Mouse (Mus musculus): ENCODE measurements around the gene Zfp207. TPM values are rescaled to one million over a fixed set of nuclear protein-coding genes. Genes with fewer than 3 reads are reported as not detected.
"Not testable (repeated sequence)": the region's sequence is repeated elsewhere in the genome, so short reads cannot be mapped to it uniquely, and the experiment has no call there.

The Zfp207 gene
- polyA plus RNA-seq, 1 experiment from 2014 or later = 211 TPM

DNA sequence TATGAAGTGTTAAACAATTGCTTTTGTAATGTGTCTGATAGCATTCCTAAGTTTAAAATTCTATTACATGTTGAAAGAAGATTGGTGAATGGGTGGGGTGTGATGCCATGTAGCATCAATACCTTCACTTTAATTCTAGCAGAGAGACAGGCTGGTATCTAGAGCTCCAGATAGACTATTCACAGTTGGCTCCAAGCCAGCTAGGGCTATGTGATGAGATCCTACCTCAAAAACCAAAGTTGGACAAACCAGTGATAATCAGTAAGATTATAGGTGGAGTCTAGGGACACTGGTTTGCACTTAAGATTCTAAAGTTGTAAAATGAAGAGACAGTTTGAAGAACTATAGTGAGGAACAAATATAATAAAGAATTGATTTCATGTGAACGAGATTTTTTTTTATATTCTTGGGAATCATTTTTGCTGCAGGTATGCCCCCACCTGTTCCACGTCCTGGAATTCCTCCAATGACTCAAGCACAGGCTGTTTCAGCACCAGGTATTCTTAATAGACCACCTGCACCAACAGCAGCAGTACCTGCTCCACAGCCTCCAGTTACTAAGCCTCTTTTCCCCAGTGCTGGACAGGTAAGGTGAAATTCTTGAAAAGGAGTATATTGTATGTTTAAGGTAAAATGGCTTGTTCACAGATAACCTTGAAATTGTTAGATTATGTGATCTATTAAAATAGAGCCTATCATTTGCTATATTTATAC lies 8.5 kb downstream of the Zfp207 start:
- H3K4me2 ChIP-seq (ENCODE audit: low read depth, low read length) = no peak overlapping the region
- 92% methylated on average over 2 of the region's 2 CpGs for WGBS

DNA sequence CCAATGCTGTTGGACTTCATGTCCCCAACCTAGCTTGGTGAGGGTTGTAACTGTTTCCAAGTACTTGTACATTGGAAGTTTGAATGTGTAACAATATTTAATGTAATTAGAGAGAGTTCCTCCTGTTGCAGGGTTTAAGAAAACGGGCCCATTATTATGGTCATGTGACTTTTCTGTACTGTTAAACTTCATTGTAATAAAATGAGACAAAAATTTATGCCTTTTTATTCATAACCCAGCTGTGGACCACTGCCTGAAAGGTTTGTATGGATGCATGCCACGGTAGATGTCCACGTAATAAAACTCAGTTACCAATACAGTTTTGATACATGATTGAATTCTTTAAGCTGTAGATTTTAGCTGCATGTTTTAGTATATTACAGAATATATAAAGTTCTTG lies 12.9 kb downstream of the Zfp207 start:
- Histone ChIP-seq H3K4me1 (ENCODE audit: control insufficient read depth, insufficient read depth, low read length) (no peaks in the 10 kb centered on the region), H3K9ac (replicated peaks; ENCODE audit: low read depth, low read length) (no peak overlapping the region), H3K36me3 (ENCODE audit: control insufficient read depth, insufficient read depth, low read length) (peaks cover 63% of the 10 kb centered on the region), H3K27ac (ENCODE audit: low read depth, low read length) (no peak overlapping the region), H3K4me2 (ENCODE audit: low read depth, low read length) (no peak overlapping the region), H3K9me3 (ENCODE audit: control insufficient read depth, low read length) (no peaks in the 10 kb centered on the region), H3K4me3 (ENCODE audit: low read depth, low read length) (no peak overlapping the region), H3K27me3 (ENCODE audit: control insufficient read depth, insufficient read depth, low read length) (no peaks in the 10 kb centered on the region)
- no peak for ATAC-seq (ENCODE audit: low read depth)
- whole genome bisulfite sequencing = 92% methylated on average over 3 of the region's 3 CpGs

More for the DNA sequence above, 8.5 kb downstream of the Zfp207 start:
- H3K9ac ChIP-seq (replicated peaks; ENCODE audit: low read depth, low read length) = no peak overlapping the region
- no peak for ATAC-seq (ENCODE audit: low read depth)
- no peaks in the 10 kb centered on the region for H3K27me3 ChIP-seq (ENCODE audit: control insufficient read depth, insufficient read depth, low read length)
- no peaks in the 10 kb centered on the region for H3K9me3 ChIP-seq (ENCODE audit: control insufficient read depth, low read length)
- peaks cover 3% of the 10 kb centered on the region; the same call in 1 of the 2 replicates for H3K4me1 ChIP-seq (ENCODE audit: control insufficient read depth, insufficient read depth, low read length)
- no peak overlapping the region for H3K4me3 ChIP-seq (ENCODE audit: low read depth, low read length)
- H3K36me3 ChIP-seq (ENCODE audit: control insufficient read depth, insufficient read depth, low read length) = peaks cover 60% of the 10 kb centered on the region
- no peak overlapping the region for H3K27ac ChIP-seq (ENCODE audit: low read depth, low read length)

DNA sequence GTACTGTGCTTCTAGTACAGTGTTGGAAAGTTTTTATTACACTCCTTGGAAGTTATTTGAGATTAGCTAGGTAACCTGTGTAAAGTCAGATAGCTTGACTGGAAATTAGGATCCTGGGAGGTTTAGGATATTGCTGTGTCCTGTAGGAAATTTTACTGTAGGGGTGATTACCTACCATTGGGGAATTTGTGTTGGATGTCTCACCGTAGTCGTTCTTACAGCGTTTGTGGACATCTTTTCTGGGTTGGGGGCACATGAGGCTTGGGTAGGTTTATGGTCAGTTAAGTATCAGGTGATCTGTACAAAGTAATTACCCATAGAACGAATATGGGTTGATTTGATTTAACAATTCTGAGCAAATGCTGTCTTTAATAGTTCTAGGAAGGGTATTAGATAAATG lies 13.5 kb downstream of the Zfp207 start:
- ATAC-seq (ENCODE audit: low read depth) = no peak
- no peaks in the 10 kb centered on the region for H3K27me3 ChIP-seq (ENCODE audit: control insufficient read depth, insufficient read depth, low read length)
- H3K27ac ChIP-seq (ENCODE audit: low read depth, low read length) = no peak overlapping the region
- no peak overlapping the region for H3K4me2 ChIP-seq (ENCODE audit: low read depth, low read length)
- peaks cover 63% of the 10 kb centered on the region for H3K36me3 ChIP-seq (ENCODE audit: control insufficient read depth, insufficient read depth, low read length)
- H3K4me3 ChIP-seq (ENCODE audit: low read depth, low read length) = no peak overlapping the region
- H3K4me1 ChIP-seq (ENCODE audit: control insufficient read depth, insufficient read depth, low read length) = no peaks in the 10 kb centered on the region
- no peak overlapping the region for H3K9ac ChIP-seq (replicated peaks; ENCODE audit: low read depth, low read length)
- H3K9me3 ChIP-seq (ENCODE audit: control insufficient read depth, low read length) = no peaks in the 10 kb centered on the region
- 88% methylated on average over 4 of the region's 4 CpGs for WGBS

DNA sequence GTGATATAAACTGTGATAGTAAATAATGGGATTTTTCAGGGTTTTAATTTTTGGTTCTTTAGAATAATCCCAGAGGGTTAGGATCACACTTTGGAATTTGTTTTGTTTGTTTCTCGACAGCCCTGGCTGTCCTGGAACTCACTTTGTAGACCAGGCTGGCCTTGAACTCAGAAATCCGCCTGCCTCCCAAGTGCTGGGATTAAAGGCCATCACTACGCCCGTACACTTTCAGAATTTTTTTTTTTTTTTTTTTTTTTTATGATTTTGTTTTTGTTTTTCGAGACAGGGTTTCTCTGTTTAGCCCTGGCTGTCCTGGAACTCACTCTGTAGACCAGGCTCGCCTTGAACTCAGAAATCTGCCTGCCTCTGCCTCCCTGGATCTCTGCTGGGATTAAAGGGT lies 24.8 kb downstream of the Zfp207 start:
- ATAC-seq (ENCODE audit: low read depth); H3K9me3 ChIP-seq (ENCODE audit: control insufficient read depth, low read length); H3K4me3 ChIP-seq (ENCODE audit: low read depth, low read length); H3K4me1 ChIP-seq (ENCODE audit: control insufficient read depth, insufficient read depth, low read length); H3K27me3 ChIP-seq (ENCODE audit: control insufficient read depth, insufficient read depth, low read length); H3K4me2 ChIP-seq (ENCODE audit: low read depth, low read length); H3K9ac ChIP-seq (replicated peaks; ENCODE audit: low read depth, low read length); H3K27ac ChIP-seq (ENCODE audit: low read depth, low read length): not testable (repeated sequence)
- peaks cover 38% of the 10 kb centered on the region for H3K36me3 ChIP-seq (ENCODE audit: control insufficient read depth, insufficient read depth, low read length)
- 97% methylated on average over 6 of the region's 6 CpGs for WGBS

DNA sequence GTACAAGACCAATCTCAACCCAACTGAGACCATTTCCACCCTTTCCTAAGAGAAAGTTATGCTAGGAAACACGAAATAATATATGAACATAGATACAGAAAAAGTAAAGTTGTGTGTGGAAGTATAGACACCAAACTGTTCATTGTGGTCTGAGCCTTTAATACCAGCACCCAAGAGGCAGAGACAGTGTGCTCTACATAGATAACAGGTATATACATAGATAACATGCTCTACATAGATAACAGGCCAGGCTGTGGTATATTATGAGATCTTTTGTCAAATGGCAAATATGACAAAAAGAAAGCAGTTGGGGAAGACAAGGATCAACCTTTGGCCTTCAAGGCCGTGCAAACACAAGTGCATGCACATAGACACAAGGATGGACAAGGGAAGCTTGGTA lies 27.3 kb downstream of the Zfp207 start:
- Histone ChIP-seq H3K9me3 (ENCODE audit: control insufficient read depth, low read length) (no peaks in the 10 kb centered on the region), H3K27ac (ENCODE audit: low read depth, low read length) (no peak overlapping the region), H3K27me3 (ENCODE audit: control insufficient read depth, insufficient read depth, low read length) (no peaks in the 10 kb centered on the region), H3K9ac (replicated peaks; ENCODE audit: low read depth, low read length) (no peak overlapping the region), H3K4me3 (ENCODE audit: low read depth, low read length) (no peak overlapping the region), H3K4me2 (ENCODE audit: low read depth, low read length) (no peak overlapping the region), H3K36me3 (ENCODE audit: control insufficient read depth, insufficient read depth, low read length) (peaks cover 27% of the 10 kb centered on the region), H3K4me1 (ENCODE audit: control insufficient read depth, insufficient read depth, low read length) (no peaks in the 10 kb centered on the region)
- 90% methylated on average over 2 of the region's 2 CpGs for WGBS
- ATAC-seq (ENCODE audit: low read depth) = no peak

DNA sequence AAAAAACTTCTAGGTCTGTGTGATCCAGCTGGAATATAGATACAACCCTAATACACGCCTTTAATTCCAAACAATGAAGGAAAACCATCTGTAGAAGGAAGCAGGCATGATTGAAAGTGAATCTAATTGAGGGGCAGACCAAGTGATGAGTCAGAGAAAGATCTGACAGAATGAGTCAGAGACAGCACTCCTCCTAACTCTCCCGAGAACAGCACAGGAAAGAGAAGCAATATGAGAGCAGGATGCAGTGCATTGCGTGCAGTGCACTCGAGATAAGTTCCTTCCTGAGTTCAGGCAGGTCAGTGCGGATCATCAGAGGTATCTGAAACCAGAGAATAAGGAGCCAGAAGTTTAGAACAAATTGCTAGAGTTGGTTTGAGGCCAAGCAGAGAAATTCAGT lies 34.0 kb downstream of the Zfp207 start:
- Histone ChIP-seq H3K4me2 (ENCODE audit: low read depth, low read length) (no peak overlapping the region), H3K36me3 (ENCODE audit: control insufficient read depth, insufficient read depth, low read length) (peaks cover 5% of the 10 kb centered on the region; the same call in 1 of the 2 replicates), H3K27ac (ENCODE audit: low read depth, low read length) (no peak overlapping the region), H3K4me1 (ENCODE audit: control insufficient read depth, insufficient read depth, low read length) (no peaks in the 10 kb centered on the region), H3K4me3 (ENCODE audit: low read depth, low read length) (no peak overlapping the region), H3K27me3 (ENCODE audit: control insufficient read depth, insufficient read depth, low read length) (no peaks in the 10 kb centered on the region), H3K9ac (replicated peaks; ENCODE audit: low read depth, low read length) (no peak overlapping the region), H3K9me3 (ENCODE audit: control insufficient read depth, low read length) (no peaks in the 10 kb centered on the region)
- 92% methylated on average over 5 of the region's 5 CpGs for WGBS
- no peak for ATAC-seq (ENCODE audit: low read depth)

DNA sequence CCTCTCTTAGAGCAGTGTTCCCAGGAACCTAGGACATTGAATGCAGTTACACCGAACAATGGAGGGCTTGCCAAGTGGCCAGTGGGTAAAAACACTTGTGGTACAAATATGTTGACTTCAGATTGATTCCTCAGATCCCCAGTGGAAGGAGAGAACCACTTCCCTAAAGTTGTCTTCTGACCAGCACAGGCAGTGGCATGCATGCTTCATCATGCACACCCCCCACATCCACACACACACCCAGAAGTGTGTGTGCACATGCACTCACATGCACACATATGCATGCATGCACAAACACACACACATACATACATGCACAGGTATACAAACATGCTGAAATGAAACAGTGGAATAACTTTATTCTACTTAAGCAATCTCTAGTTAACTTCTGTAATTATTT lies 36.7 kb downstream of the Zfp207 start:
- Histone ChIP-seq H3K27me3 (ENCODE audit: control insufficient read depth, insufficient read depth, low read length) (no peaks in the 10 kb centered on the region), H3K27ac (ENCODE audit: low read depth, low read length) (no peak overlapping the region), H3K36me3 (ENCODE audit: control insufficient read depth, insufficient read depth, low read length) (peaks cover 5% of the 10 kb centered on the region; the same call in 1 of the 2 replicates), H3K9me3 (ENCODE audit: control insufficient read depth, low read length) (no peaks in the 10 kb centered on the region), H3K4me3 (ENCODE audit: low read depth, low read length) (no peak overlapping the region), H3K4me2 (ENCODE audit: low read depth, low read length) (no peak overlapping the region), H3K4me1 (ENCODE audit: control insufficient read depth, insufficient read depth, low read length) (no peaks in the 10 kb centered on the region), H3K9ac (replicated peaks; ENCODE audit: low read depth, low read length) (no peak overlapping the region)
- no peak for ATAC-seq (ENCODE audit: low read depth)
- 91% methylated on average over 1 of the region's 1 CpGs for WGBS

DNA sequence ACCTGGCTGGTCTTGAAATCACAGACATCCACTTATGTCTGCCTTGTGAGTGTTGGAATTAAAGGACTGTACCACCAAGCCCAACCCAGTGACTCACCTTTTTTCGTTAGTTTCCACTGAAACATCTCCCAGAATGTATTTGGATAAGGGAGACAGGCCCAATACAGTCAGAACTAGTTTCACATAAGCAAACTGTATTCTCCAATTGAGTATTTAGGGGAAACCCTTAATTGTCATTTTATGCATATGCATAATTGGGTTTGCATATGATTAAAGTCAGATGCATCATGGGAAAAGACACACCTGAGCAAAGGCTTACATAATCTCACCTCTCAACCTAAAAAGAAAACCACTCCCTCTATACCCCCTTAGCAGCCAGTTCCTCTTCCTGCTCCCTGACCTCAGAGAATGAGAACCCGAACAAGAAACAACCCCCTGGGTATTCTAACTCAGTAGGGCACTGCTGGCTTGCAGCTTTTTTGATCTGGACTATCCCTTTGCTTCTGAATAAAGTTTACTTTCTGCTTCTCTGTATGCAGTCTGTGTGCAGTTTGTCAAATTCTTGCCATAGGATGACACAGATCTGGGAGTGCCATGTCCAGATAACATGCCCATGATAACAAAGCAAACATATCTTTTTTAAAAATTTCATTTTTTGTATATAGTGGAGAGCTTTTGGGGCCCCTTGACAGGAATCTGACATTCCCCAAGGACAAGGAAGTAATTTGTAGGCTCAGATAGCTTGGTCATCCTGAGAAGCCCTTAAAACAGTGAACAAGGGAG lies 37.3 kb downstream of the Zfp207 start:
- Histone ChIP-seq H3K4me3 (ENCODE audit: low read depth, low read length) (no peak overlapping the region), H3K9ac (replicated peaks; ENCODE audit: low read depth, low read length) (no peak overlapping the region), H3K27me3 (ENCODE audit: control insufficient read depth, insufficient read depth, low read length) (no peaks in the 10 kb centered on the region), H3K4me2 (ENCODE audit: low read depth, low read length) (no peak overlapping the region), H3K27ac (ENCODE audit: low read depth, low read length) (no peak overlapping the region), H3K9me3 (ENCODE audit: control insufficient read depth, low read length) (no peaks in the 10 kb centered on the region), H3K36me3 (ENCODE audit: control insufficient read depth, insufficient read depth, low read length) (no peaks in the 10 kb centered on the region; the same call in 1 of the 2 replicates), H3K4me1 (ENCODE audit: control insufficient read depth, insufficient read depth, low read length) (no peaks in the 10 kb centered on the region)
- no peak for ATAC-seq (ENCODE audit: low read depth)
- 62% methylated on average over 2 of the region's 2 CpGs for WGBS

DNA sequence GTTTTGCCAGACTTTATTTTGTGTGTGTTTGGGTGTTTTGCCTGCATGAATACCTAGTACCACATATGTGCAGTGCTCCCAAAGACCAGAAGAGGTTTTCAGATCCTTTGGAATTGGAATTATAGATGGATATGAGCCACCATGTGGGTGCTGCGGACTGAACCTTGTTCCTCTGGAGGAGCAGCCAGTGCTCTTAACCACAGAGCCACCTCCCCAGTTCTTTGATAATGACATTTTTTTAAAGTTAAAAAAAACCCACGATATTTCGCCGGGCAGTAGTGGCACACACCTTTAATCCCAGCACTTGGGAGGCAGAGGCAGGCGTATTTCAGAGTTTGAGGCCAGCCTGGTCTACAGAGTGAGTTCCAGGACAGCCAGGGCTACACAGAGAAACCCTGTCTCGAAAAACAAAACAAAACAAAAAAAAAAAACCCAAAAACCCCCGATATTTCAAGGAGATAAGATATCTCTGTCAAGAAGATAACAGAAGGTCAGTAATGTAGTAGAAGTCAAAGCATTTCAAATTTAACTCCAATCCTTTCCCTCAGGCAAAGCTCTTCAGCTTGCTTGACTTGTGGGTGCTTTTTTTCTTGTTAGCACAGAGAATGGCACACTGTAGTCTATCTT lies 38.5 kb downstream of the Zfp207 start:
- Histone ChIP-seq H3K9me3 (ENCODE audit: control insufficient read depth, low read length) (no peaks in the 10 kb centered on the region), H3K4me3 (ENCODE audit: low read depth, low read length) (no peak overlapping the region), H3K27ac (ENCODE audit: low read depth, low read length) (no peak overlapping the region), H3K27me3 (ENCODE audit: control insufficient read depth, insufficient read depth, low read length) (no peaks in the 10 kb centered on the region), H3K36me3 (ENCODE audit: control insufficient read depth, insufficient read depth, low read length) (no peaks in the 10 kb centered on the region; the same call in 1 of the 2 replicates), H3K9ac (replicated peaks; ENCODE audit: low read depth, low read length) (no peak overlapping the region), H3K4me1 (ENCODE audit: control insufficient read depth, insufficient read depth, low read length) (no peaks in the 10 kb centered on the region), H3K4me2 (ENCODE audit: low read depth, low read length) (no peak overlapping the region)
- 91% methylated on average over 7 of the region's 7 CpGs for WGBS
- ATAC-seq (ENCODE audit: low read depth) = no peak

All from neural tube, embryonic 14.5 days (tissue).